Mouse (Mus musculus) mature B cell (primary cell): ENCODE data around the gene Zfp609.

Experiments
- in situ Hi-C: fragments of 300-500 bp; cut with MboI; formaldehyde crosslinking; loops from 2 replicates; pipeline ENCODE4 v1.14.3; 2019

Zfp609 gene

DNA sequence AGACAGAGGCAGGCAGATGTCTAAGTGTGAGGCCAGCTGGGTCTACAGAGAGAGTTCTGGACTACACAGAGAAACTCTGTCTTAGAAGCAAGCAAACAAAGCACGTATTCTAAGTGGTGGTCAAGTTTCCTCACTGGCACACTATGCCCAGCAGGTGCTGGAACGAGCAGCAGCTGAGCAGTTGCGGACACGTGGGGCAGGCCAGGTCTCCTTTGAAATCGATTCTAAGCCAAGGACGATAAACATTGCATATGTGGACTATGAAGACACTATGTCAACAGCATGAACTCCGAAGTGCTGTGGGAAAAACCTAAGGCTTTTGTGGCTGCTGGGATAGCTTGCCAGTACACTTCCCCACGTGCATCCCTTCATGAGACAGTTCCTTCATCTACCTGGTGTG lies 67.4 kb downstream of the Zfp609 start:
- in situ Hi-C loops: no loop called here

GRCm38 (mm10) chr9:65759256-65759655 lies 68.1 kb downstream of the Zfp609 start:
- in situ Hi-C loops: no loop called here

DNA sequence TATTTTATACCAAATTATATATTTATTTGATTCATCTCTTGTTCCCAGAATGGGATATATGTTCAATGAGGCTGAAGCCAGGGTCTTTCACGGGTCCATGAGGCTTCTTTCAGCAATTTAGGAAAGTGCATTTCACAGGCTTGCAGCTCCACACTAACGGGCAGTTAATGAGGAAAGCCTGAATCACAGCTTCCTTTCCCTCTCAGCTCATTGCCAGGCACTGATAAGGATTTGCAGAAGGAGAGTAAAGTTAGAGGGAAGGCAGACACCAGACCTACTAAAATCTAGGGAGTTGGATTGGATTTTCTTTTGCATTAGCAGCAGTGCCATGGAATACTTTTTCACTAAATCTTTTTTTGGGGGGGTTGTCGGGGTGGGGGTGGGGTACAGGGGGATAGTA lies 69.5 kb downstream of the Zfp609 start:
- in situ Hi-C loops: no loop called here

- in situ Hi-C loops: no loop called here
These were observed 71.5 kb downstream of the Zfp609 start for GRCm38 (mm10) chr9:65755673-65756375.

GRCm38 (mm10) chr9:65755164-65755563 lies 72.2 kb downstream of the Zfp609 start:
- in situ Hi-C loops: no loop called here

DNA sequence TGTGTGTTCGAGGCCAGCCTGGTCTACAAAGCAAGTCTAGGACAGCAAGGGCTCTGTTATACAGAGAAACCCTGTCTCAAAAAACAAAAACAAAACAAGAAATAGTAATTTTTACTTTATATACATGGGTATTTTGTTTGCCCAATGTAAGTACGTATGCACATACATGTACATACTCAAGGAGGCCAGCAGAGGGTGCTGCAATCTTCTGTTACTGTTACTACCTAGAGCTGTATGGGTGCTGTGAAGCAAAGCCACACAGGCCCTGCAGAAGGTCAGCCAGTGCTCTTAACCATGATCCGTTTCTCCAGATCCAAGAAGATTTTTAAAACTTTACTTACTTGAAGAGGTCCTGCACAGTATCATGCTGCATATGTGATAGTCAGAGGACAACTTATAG lies 74.7 kb downstream of the Zfp609 start:
- in situ Hi-C loops: no loop called here

DNA sequence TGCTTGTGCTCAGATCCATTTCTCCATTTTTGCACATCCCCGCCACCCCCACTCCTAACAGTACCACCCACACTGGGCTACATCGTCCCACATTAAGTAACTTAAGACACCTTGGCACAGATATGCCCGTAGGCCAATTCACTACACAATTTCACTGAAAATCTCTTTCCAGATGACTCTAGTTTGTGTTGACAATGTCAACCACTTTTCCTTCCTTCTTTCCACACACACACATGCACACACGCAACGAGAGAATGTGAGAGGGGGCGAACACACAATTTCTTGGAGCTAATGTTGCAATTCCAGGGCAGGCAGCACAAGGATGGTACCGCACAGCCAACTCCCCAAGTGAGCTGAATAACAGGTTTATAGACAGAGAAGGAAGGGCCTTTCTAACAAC lies 75.5 kb downstream of the Zfp609 start:
- in situ Hi-C loops: no loop called here

DNA sequence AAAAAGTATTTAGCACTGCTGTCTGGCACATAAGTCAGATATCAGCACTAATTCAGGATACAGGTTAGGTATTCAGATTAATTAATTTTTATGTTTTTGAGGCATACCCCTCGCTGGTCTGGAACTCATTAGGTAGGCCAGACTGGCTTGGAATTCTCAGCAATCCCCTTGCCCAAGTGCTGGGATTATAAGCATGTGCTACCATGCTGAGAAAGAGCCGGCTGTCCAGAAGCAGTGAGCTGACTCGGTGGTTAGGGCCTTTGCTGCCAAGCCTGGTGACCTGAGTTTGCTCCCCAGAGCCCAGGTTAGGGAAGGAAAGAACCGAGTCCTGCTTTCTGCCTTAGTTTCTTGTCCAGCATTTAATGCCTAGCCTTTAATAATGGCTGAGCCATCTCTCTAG lies 79.3 kb downstream of the Zfp609 start:
- in situ Hi-C loops: no loop called here

GRCm38 (mm10) chr9:65746479-65746878 lies 80.9 kb downstream of the Zfp609 start:
- in situ Hi-C loops: no loop called here

- in situ Hi-C loops: no loop called here
These were observed 81.9 kb downstream of the Zfp609 start for GRCm38 (mm10) chr9:65745456-65745855.

DNA sequence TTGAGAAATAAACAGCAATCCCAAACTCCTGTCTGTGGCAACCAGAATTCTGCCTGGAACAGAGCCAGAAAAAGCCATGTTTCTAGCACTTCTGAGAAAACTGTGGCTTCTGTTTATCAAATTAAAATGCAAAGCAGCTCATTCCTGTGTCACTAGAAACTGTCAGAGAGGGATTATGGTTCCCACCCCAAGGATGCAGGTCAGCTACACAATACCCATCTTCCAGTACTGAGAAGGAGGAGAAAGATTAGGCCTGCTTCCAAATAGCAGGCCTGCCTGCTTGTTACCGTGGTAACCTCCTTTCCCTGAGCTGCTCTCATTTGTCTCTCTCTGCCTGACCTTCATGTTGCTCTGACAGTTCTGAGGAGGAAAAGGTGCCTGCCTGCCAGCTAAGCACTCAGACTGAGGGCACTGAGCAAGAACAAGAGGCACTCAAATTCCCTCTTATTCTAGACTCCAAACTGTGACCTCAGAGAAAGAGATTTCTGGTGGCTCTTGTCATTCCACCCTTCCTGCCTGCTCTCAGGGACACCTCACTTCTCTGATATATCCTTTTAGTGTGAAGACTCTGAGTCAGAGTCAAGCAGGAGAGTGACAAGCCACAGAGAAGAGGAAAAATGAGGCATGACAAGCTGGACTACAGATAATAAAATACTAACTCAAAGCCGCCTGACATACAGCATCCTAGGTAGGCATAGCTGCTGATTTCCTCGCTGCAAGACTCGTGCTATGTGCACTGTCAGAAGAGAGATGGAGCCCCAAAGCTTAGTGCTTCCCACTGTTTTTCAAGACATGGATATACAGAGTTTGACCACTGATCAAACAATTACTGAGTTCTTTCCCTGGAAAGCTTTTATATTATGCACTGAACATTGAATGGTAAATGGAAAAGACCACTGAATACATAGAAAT lies 82.9 kb downstream of the Zfp609 start:
- in situ Hi-C loops: no loop called here

DNA sequence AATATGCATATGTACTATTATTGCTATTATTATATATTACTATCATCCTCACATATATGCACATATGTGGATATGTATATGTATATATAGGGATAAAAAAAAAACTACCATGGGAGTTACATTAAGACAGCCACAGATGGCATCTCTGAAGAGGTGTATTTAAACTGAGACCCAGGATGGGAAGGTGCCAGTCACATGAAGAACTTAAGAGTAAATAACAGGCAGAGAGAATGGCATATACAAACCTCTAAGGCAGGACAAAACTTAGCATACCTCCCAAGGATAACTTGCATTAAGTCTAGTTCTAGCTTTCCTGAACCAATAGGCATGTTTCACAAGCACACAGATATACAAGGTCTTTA lies 83.6 kb downstream of the Zfp609 start:
- in situ Hi-C loops: no loop called here

DNA sequence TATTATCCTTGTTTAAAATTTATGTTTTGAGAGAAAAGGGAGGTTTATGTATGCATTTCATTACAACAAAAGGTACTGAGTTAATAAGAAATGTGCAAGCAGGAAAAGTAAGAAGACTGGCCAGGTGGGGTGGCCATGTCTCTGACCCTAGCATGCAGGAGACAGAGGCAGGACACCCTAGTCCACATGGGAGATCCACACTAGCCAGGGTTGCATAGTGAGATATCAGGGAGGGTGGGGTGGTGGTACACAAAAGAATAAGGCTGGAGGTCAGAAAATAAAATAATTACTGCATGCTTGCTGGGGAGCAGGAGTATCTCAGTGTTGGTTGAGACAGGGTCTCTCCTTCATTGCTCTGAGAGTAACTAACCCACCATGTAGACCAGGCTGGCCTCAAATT lies 84.0 kb downstream of the Zfp609 start:
- in situ Hi-C loops: no loop called here

- in situ Hi-C loops: no loop called here
These were observed 84.6 kb downstream of the Zfp609 start for GRCm38 (mm10) chr9:65742777-65743176.

- in situ Hi-C loops: no loop called here
These were observed 86.1 kb downstream of the Zfp609 start for GRCm38 (mm10) chr9:65741066-65741852.

DNA sequence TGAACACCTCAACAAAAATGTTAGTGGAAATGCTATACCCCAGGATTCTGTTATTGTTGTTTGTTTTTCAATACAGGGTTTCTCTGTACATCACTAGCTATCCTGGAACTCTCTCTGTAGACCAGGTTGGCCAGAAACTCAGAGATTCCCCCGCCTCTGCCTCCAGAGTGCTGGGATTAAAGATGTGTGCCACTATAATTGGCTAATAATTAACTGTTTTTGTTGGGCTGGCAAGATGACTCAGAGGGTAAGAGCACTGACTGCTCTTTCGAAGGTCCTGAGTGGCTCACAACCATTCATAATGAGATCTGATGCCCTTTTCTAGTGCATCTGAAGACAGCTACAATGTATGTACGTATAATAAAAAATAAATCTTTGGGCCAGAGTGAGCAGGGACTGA lies 92.4 kb downstream of the Zfp609 start:
- in situ Hi-C loops: no loop called here

- in situ Hi-C loops: no loop called here
These were observed 98.8 kb downstream of the Zfp609 start for GRCm38 (mm10) chr9:65728588-65728987.

GRCm38 (mm10) chr9:65727491-65727890 lies 99.9 kb downstream of the Zfp609 start:
- in situ Hi-C loops: no loop called here

GRCm38 (mm10) chr9:65726431-65726830 lies 100.9 kb downstream of the Zfp609 start:
- in situ Hi-C loops: no loop called here

GRCm38 (mm10) chr9:65725291-65725622 lies 102.1 kb downstream of the Zfp609 start:
- in situ Hi-C loops: no loop called here

DNA sequence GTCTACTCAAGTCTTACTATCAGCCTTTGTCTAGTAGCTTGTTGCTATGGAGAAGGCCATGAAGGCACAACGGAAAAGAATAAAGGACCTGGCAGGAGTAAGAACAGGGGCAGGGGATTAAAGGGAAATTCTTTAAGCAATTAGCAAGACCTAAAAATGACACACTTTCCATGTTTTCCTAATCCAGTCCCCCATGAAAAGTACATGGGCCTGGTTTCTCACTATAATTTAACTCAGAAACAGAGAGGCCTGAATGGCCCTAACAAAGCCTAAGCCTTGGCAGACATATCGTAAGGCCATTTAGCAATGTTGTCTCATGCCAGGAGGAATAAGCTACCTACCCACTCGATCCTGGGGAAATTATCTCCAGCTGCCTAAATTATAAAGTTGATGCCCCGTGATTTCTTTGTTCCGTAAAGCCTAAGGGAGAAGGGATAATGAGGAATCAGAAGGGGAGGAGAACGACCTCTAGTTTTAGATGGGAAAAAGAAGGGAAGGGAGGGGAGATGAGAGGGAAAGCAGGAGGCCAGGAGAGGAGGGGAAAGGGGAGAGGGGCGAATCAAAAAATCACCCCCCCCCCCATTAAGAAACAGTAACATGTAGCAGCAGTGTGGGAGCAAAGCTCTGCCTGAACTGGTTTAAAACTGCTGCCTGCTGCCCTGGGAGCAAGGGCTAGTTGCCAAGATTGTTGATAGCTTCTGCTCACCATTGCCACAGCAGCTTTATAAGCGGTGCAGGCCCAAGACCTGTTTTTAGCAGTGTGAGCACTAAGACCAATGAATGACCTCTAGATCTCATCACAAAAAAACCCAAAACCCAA lies 102.7 kb downstream of the Zfp609 start:
- in situ Hi-C loops: no loop called here

GRCm38 (mm10) chr9:65721161-65721566 lies 106.2 kb downstream of the Zfp609 start:
- in situ Hi-C loops: no loop called here
